ENCODE assay signal across 12 mouse cellular contexts in the genomic region with DNA sequence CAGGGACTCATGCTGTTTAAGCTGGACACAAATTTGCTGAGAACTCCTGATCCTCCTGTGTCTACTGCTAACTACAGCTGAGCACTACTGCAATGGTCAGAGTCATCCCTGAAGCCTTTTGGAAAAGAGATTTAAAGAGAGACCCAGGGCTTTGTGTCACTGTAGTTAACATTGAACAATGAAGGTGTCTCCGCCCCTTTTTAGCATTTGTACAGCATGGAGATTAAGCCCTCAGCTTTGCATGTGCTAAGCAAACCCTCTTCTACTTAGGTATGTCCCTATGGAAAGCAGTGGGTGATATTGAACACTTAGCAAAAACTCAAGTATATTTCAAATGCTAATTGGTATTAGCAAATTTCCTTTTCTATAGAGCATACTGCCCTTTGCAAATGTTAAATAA.
"Had no signal": no experiment of that assay in that cellular context is flagged by ENCODE, and none has a peak within 500 bp of the region (broad histone marks: within the 10 kb centered on the region; RNA-seq: fewer than 3 reads in every experiment).

No protein-coding gene starts in this region.

- H3K27me3 ChIP-seq: megakaryocyte, embryonic 14.5 days; midbrain, embryonic 13.5 days; midbrain, embryonic 15.5 days; neural tube, embryonic 12.5 days had no signal

- H3K4me1 ChIP-seq: megakaryocyte, embryonic 14.5 days; midbrain, embryonic 13.5 days; midbrain, embryonic 15.5 days; neural tube, embryonic 12.5 days had no signal

- H3K36me3 ChIP-seq: midbrain, embryonic 13.5 days; midbrain, embryonic 15.5 days; neural tube, embryonic 12.5 days had no signal

- DNase-seq: lung, adult 18-20 months; lung, embryonic 14.5 days; lung, postnatal 10 days; right cerebral cortex, postnatal 14 days; thymus, adult 18-20 months; thymus, postnatal 14 days; thymus, postnatal 36 days had no signal

- H3K4me3 ChIP-seq: megakaryocyte, embryonic 14.5 days; midbrain, embryonic 13.5 days; midbrain, embryonic 15.5 days; neural tube, embryonic 12.5 days had no signal

- H3K9ac ChIP-seq: lung, embryonic 14.5 days; midbrain, embryonic 13.5 days; midbrain, embryonic 15.5 days; neural tube, embryonic 12.5 days had no signal

- H3K9me3 ChIP-seq: megakaryocyte, embryonic 14.5 days; midbrain, embryonic 13.5 days; midbrain, embryonic 15.5 days; neural tube, embryonic 12.5 days had no signal

- H3K27ac ChIP-seq: macrophage; midbrain, embryonic 13.5 days; midbrain, embryonic 15.5 days; neural tube, embryonic 12.5 days had no signal
